ENCODE assay signal across 15 mouse cellular contexts in genomic region chr2:79257411-79257810, GRCm38 (mm10). TPM values are rescaled to one million over a fixed set of nuclear protein-coding genes. Genes with fewer than 3 reads are reported as not detected.
DNase-seq lines count a peak whose midpoint lies in the region; ATAC-seq and TF ChIP-seq lines count a peak whose summit lies in the region.
"Had no signal": no experiment of that assay in that cellular context is flagged by ENCODE, and none has a peak within 500 bp of the region (broad histone marks: within the 10 kb centered on the region; RNA-seq: fewer than 3 reads in every experiment).

No protein-coding gene starts in this region.

- H3K9ac ChIP-seq in embryonic facial prominence, embryonic 14.5 days (ENCODE audit: low read depth, low read length): no peak overlapping the region
- H3K9ac ChIP-seq in intestine, embryonic 14.5 days (ENCODE audit: low read length): no peak overlapping the region
- no peak overlapping the region for H3K9ac ChIP-seq in intestine, postnatal 0 days (ENCODE audit: low read depth, low read length)
- H3K9ac ChIP-seq in neural tube, embryonic 13.5 days: no peak overlapping the region
- H3K9ac ChIP-seq: midbrain, embryonic 12.5 days had no signal

- H3K4me1 ChIP-seq in embryonic facial prominence, embryonic 14.5 days (ENCODE audit: control insufficient read depth, insufficient read depth, low read length): peaks cover 15% of the 10 kb centered on the region
- peaks cover 31% of the 10 kb centered on the region for H3K4me1 ChIP-seq in embryonic facial prominence, embryonic 10.5 days
- H3K4me1 ChIP-seq in intestine, embryonic 14.5 days (replicated peaks; ENCODE audit: control insufficient read depth, insufficient read depth, low read length): peaks cover 6% of the 10 kb centered on the region
- H3K4me1 ChIP-seq in intestine, postnatal 0 days (replicated peaks; ENCODE audit: control insufficient read depth, insufficient read depth, low read length): no peaks in the 10 kb centered on the region
- H3K4me1 ChIP-seq in neural tube, embryonic 13.5 days (replicated peaks): peaks cover 17% of the 10 kb centered on the region

- H3K4me3 ChIP-seq in embryonic facial prominence, embryonic 14.5 days (ENCODE audit: low read depth, low read length): no peak overlapping the region; the same call in 1 of the 2 replicates
- H3K4me3 ChIP-seq in embryonic facial prominence, embryonic 10.5 days: no peak overlapping the region
- peak overlapping the region; percentile 36; the same call in 1 of the 2 replicates for H3K4me3 ChIP-seq in intestine, embryonic 14.5 days (ENCODE audit: low read depth, low read length)
- H3K4me3 ChIP-seq in intestine, postnatal 0 days (ENCODE audit: low read depth, low read length): no peak overlapping the region
- no peak overlapping the region for H3K4me3 ChIP-seq in neural tube, embryonic 13.5 days
- H3K4me3 ChIP-seq in myocyte: no peak overlapping the region
- H3K4me3 ChIP-seq: heart, adult 2 months; midbrain, embryonic 12.5 days had no signal

- H3K36me3 ChIP-seq in embryonic facial prominence, embryonic 14.5 days (ENCODE audit: control insufficient read depth, insufficient read depth, low read length): no peaks in the 10 kb centered on the region
- H3K36me3 ChIP-seq in embryonic facial prominence, embryonic 10.5 days (replicated peaks): no peaks in the 10 kb centered on the region
- H3K36me3 ChIP-seq in intestine, embryonic 14.5 days (ENCODE audit: control insufficient read depth, insufficient read depth, low read length): no peaks in the 10 kb centered on the region
- H3K36me3 ChIP-seq in intestine, postnatal 0 days (ENCODE audit: control insufficient read depth, insufficient read depth): no peaks in the 10 kb centered on the region
- H3K36me3 ChIP-seq in neural tube, embryonic 13.5 days: no peaks in the 10 kb centered on the region
- no peaks in the 10 kb centered on the region for H3K36me3 ChIP-seq in myocyte (ENCODE audit: control insufficient read depth, insufficient read depth)
- H3K36me3 ChIP-seq: lung, embryonic 15.5 days; midbrain, embryonic 12.5 days had no signal

- no peaks in the 10 kb centered on the region for H3K27me3 ChIP-seq in embryonic facial prominence, embryonic 14.5 days (replicated peaks; ENCODE audit: control insufficient read depth, insufficient read depth, low read length)
- peaks cover 32% of the 10 kb centered on the region for H3K27me3 ChIP-seq in embryonic facial prominence, embryonic 10.5 days (replicated peaks; ENCODE audit: low read depth, poor library complexity, severe bottlenecking)
- no peaks in the 10 kb centered on the region for H3K27me3 ChIP-seq in intestine, embryonic 14.5 days (replicated peaks; ENCODE audit: control insufficient read depth, insufficient read depth, low read length)
- no peaks in the 10 kb centered on the region for H3K27me3 ChIP-seq in intestine, postnatal 0 days (replicated peaks; ENCODE audit: control insufficient read depth, insufficient read depth, low read length)
- peaks cover 11% of the 10 kb centered on the region; the same call in 1 of the 2 replicates for H3K27me3 ChIP-seq in neural tube, embryonic 13.5 days
- no peaks in the 10 kb centered on the region for H3K27me3 ChIP-seq in myocyte (ENCODE audit: control insufficient read depth, insufficient read depth, insufficient read length)

- H3ac ChIP-seq in myocyte (ENCODE audit: control insufficient read depth, insufficient read length): no peak overlapping the region

- TF ChIP-seq CTCF in intestine, postnatal 0 days (IDR thresholded peaks at IDR 0.05; ENCODE audit: low read depth): no peak

- peak overlapping the region; percentile 95; the same call in 1 of the 2 replicates for H3K4me2 ChIP-seq in embryonic facial prominence, embryonic 14.5 days (ENCODE audit: low read depth, low read length)
- peak overlapping the region; percentile 83; the same call in 1 of the 2 replicates for H3K4me2 ChIP-seq in intestine, embryonic 14.5 days (ENCODE audit: low read length)
- no peak overlapping the region for H3K4me2 ChIP-seq in intestine, postnatal 0 days (replicated peaks; ENCODE audit: low read depth)
- peak overlapping the region; percentile 88; the same call in 1 of the 2 replicates for H3K4me2 ChIP-seq in neural tube, embryonic 13.5 days
- H3K4me2 ChIP-seq in myocyte (ENCODE audit: low read depth): peak overlapping the region; percentile 76
- H3K4me2 ChIP-seq: midbrain, embryonic 12.5 days had no signal

- H3K9me3 ChIP-seq in embryonic facial prominence, embryonic 14.5 days (ENCODE audit: control insufficient read depth, low read length): no peaks in the 10 kb centered on the region
- H3K9me3 ChIP-seq in embryonic facial prominence, embryonic 10.5 days: no peaks in the 10 kb centered on the region
- no peaks in the 10 kb centered on the region for H3K9me3 ChIP-seq in intestine, embryonic 14.5 days (ENCODE audit: control insufficient read depth, low read length)
- no peaks in the 10 kb centered on the region for H3K9me3 ChIP-seq in intestine, postnatal 0 days (ENCODE audit: control insufficient read depth)
- H3K9me3 ChIP-seq in neural tube, embryonic 13.5 days: no peaks in the 10 kb centered on the region
- H3K9me3 ChIP-seq: lung, embryonic 15.5 days; midbrain, embryonic 12.5 days had no signal

- H3K27ac ChIP-seq in embryonic facial prominence, embryonic 14.5 days (replicated peaks; ENCODE audit: low read depth, low read length): no peak overlapping the region
- H3K27ac ChIP-seq in embryonic facial prominence, embryonic 10.5 days (replicated peaks): no peak overlapping the region
- H3K27ac ChIP-seq in intestine, embryonic 14.5 days (ENCODE audit: low read depth): no peak overlapping the region
- no peak overlapping the region for H3K27ac ChIP-seq in intestine, postnatal 0 days (ENCODE audit: low read depth, low read length)
- H3K27ac ChIP-seq in neural tube, embryonic 13.5 days (replicated peaks): no peak overlapping the region
- H3K27ac ChIP-seq: heart, adult 2 months; hindbrain, postnatal 0 days; lung, embryonic 15.5 days; midbrain, embryonic 12.5 days had no signal

- TF ChIP-seq POLR2A in myocyte (IDR thresholded peaks at IDR 0.05; ENCODE audit: insufficient read length, low read depth): no peak

- no peak for DNase-seq in embryonic facial prominence, embryonic 14.5 days (ENCODE audit: low spot score)
- no peak for DNase-seq in embryonic facial prominence, embryonic 10.5 days (ENCODE audit: low spot score)
- no peak for DNase-seq in intestine, embryonic 14.5 days (ENCODE audit: low spot score)
- DNase-seq in neural tube, embryonic 10.5 days (ENCODE audit: extremely low spot score, low spot score): no peak
- DNase-seq: cerebellum, postnatal 14 days; thymus, postnatal 36 days had no signal

- WGBS in embryonic facial prominence, embryonic 14.5 days: 72% methylated on average over 4 of the region's 4 CpGs
- 71% methylated on average over 4 of the region's 4 CpGs for WGBS in embryonic facial prominence, embryonic 10.5 days
- 71% methylated on average over 4 of the region's 4 CpGs for WGBS in intestine, embryonic 14.5 days
- WGBS in intestine, postnatal 0 days: 80% methylated on average over 4 of the region's 4 CpGs
- 82% methylated on average over 4 of the region's 4 CpGs for WGBS in neural tube, embryonic 13.5 days

- no peaks in the 10 kb centered on the region for H3K79me2 ChIP-seq in myocyte (ENCODE audit: control insufficient read depth, insufficient read depth)

- no peak for ATAC-seq in embryonic facial prominence, embryonic 14.5 days (ENCODE audit: low read depth)
- ATAC-seq in intestine, embryonic 14.5 days (replicated peaks; ENCODE audit: low FRiP score, low TSS enrichment, low read depth): no peak
- ATAC-seq in intestine, postnatal 0 days: no peak
- no peak for ATAC-seq in neural tube, embryonic 13.5 days (ENCODE audit: low read depth)
- ATAC-seq in cerebellum, adult (ENCODE audit: insufficient number of reproducible peaks, low FRiP score, low TSS enrichment): no peak
- ATAC-seq: forebrain, embryonic 14.5 days; hindbrain, postnatal 0 days had no signal

TF ChIP-seq in myocyte, 11 proteins besides CTCF, POLR2A, EP300 and RAD21:
- TF ChIP-seq SRF (IDR thresholded peaks at IDR 0.05; ENCODE audit: control insufficient read depth, insufficient read length, low read depth) (no peak), USF1 (IDR thresholded peaks at IDR 0.05; ENCODE audit: low read depth) (no peak), REST (IDR thresholded peaks at IDR 0.05; ENCODE audit: insufficient read depth, insufficient read length) (no peak), TCF12 (IDR thresholded peaks at IDR 0.05; ENCODE audit: insufficient read depth, poor library complexity, severe bottlenecking) (no peak), TCF3 (IDR thresholded peaks at IDR 0.05; ENCODE audit: insufficient read length, low read depth) (no peak), CEBPB (IDR thresholded peaks at IDR 0.05; ENCODE audit: insufficient read depth, poor library complexity, severe bottlenecking) (no peak), MYOG (IDR thresholded peaks at IDR 0.05; ENCODE audit: control insufficient read depth in 1 of 3, insufficient read depth in 1 of 3, insufficient read length in 2 of 3, low read depth in 2 of 3) (no peak), E2F4 (IDR thresholded peaks at IDR 0.05; ENCODE audit: insufficient read depth) (no peak), MAX (IDR thresholded peaks at IDR 0.05; ENCODE audit: low read depth) (no peak), MYOD1 (IDR thresholded peaks at IDR 0.05; ENCODE audit: control insufficient read depth in 1 of 3, insufficient read length in 2 of 3, low read depth in 2 of 3) (no peak), POLR2AphosphoS2 (IDR thresholded peaks at IDR 0.05; ENCODE audit: insufficient read length, low read depth) (no peak)

RNA-seq across cellular contexts. Expression of gene Itga4, which starts 2.2 kb away (rescaled TPM):
- 14.1 TPM in 2 replicates for polyA plus RNA-seq in embryonic facial prominence, embryonic 14.5 days (2014; fragmentation: Nextera tagmentation; extraction: Ambion mirVana)
- 6.0 and 6.1 TPM in 2 replicates for polyA plus RNA-seq in embryonic facial prominence, embryonic 10.5 days (2016; fragmentation: Nextera tagmentation; extraction: Ambion mirVana)
- 4.3 and 5.4 TPM in 2 replicates for polyA plus RNA-seq in intestine, embryonic 14.5 days (2014; fragmentation: Nextera tagmentation; extraction: Ambion mirVana)
- 1.7 and 1.8 TPM in 2 replicates for polyA plus RNA-seq in intestine, postnatal 0 days (2015; fragmentation: Nextera tagmentation; extraction: Ambion mirVana)
- 5.4 and 5.5 TPM in 2 replicates for polyA plus RNA-seq in neural tube, embryonic 13.5 days (2015; fragmentation: Nextera tagmentation; extraction: Ambion mirVana)
- 2.5 TPM for polyA plus RNA-seq in myocyte (2012; fragmentation: generic; extraction: Trizol)
